Mouse (Mus musculus) spleen, adult 12 weeks (tissue): Measurements from ENCODE around the gene Spsb4.

Experiments
- DNase-seq: peaks from one replicate; pipeline ENCODE4 v3.0.0; 2022; ENCODE audit warnings: low spot score

The Spsb4 gene

DNA sequence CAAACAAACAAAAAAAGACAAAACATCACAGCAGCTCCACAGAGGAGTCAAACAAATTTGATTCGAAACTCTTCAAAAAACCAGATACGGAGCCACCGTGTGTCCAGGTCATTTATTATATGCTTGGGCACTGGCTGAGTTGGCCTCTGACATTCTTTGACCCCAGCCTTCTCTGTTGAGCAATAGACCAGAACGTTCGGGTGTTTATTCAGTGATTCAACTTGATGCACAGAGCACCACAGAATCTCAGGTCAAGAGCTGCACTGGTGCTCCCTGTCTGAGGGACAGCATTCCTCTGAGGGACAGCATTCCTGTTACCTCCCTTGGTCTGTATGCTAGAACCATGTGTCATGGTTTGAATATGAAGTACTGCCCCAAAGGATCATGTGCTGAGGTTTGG is 125.1 kb downstream of the Spsb4 start:
- no peak for DNase-seq
